Mouse (Mus musculus) testis, adult 2 months (tissue): Measurements from ENCODE around the gene Hpca.

Source experiments
- CTCF ChIP-seq: fragments of 200-500 bp; IDR thresholded peaks from 2 replicates; pipeline ENCODE4 v1.5.1; 2012; ENCODE audit warnings: low read depth, mild to moderate bottlenecking, inconsistent platforms, low read length, moderate library complexity; ENCODE audit not compliant: control insufficient read depth, insufficient read depth, insufficient replicate concordance
- POLR2A ChIP-seq: fragments of 200-500 bp; IDR thresholded peaks from 2 replicates; pipeline ENCODE4 v1.6.1; 2012; ENCODE audit warnings: low read depth, mild to moderate bottlenecking, inconsistent platforms, low read length, moderate library complexity; ENCODE audit not compliant: control insufficient read depth

DNA sequence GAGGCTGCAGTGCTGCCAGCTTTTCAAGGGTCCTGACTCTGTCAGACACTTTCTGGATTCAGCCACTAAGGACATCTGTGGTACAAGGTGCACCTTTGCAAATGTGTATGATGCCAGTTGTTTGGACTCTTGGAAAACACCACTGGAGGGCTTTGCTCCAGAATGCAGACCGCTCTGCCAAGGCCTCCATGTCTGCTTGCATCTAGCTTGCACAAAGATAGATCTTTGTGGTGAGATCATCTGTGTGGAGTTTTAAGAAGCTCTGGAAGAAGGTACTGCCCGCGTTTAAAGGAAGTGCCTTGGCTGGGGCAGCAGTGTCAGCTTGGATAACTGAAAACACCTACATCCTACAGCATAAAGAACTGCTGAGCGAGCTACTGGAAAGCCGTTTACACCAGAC lies 21.7 kb upstream of the Hpca start:
- TF ChIP-seq CTCF: no peak
- TF ChIP-seq POLR2A: no peak
